ENCODE assay signal across 16 mouse cellular contexts in the genomic region with DNA sequence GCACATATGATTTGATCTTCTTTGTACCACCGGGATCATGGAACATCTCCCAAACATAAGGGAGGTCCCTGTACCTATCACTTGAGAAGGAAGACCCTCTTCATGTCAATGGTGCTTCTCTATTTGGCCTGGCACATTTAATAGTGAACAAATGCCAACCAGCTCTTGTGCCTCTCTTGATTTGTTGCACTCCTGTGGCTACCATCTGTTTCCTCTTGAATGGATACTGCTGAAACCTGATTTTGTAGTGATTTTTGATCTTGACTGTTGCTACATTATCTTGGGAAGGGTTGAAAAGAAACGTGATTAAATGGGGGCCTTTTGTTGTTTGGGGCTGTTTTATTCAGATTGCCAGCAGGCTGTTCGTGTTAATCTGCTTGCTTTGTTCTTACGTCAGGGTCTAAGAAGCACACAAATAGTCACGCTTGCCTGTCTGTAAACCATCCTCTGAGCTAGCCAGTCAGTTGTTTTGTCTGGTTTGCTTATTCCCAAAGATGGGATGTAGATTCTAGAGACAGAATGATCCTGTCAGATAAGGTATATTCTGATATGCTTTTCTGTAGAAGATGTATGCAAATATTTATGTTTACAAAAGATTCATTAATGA. TPM values are rescaled to one million over a fixed set of nuclear protein-coding genes. Genes with fewer than 3 reads are reported as not detected.
DNase-seq lines count a peak whose midpoint lies in the region; ATAC-seq and TF ChIP-seq lines count a peak whose summit lies in the region.
"Had no signal": no experiment of that assay in that cellular context is flagged by ENCODE, and none has a peak within 500 bp of the region (broad histone marks: within the 10 kb centered on the region; RNA-seq: fewer than 3 reads in every experiment).

No protein-coding gene starts in this region.

- no peak overlapping the region for H3K9ac ChIP-seq in midbrain, embryonic 14.5 days (replicated peaks; ENCODE audit: low read length)
- H3K9ac ChIP-seq: heart, embryonic 13.5 days; hindbrain, embryonic 15.5 days; liver, embryonic 13.5 days had no signal

- DNase-seq in layer of hippocampus, adult 2 months (ENCODE audit: low spot score in 2 of 2): no peak
- no peak for DNase-seq in layer of hippocampus, adult 8-10 months (ENCODE audit: low spot score in 2 of 2)
- DNase-seq in cerebellum, adult 11-12 months: peak; percentile 52
- peak; percentile 69 for DNase-seq in cerebellum, adult 9-11 months
- DNase-seq in midbrain, embryonic 14.5 days: peak; percentile 13
- DNase-seq in frontal cortex, postnatal 10 days (ENCODE audit: low spot score in 2 of 2): no peak
- DNase-seq in ovary, postnatal 14 days (ENCODE audit: low spot score): no peak
- DNase-seq: adrenal gland, adult 8-10 months; embryo, embryonic 11 days; kidney, adult 18-20 months; kidney, postnatal 14 days; liver, embryonic 13.5 days had no signal

- H3K27ac ChIP-seq in layer of hippocampus, adult 2 months: peak overlapping the region; percentile 40
- peak overlapping the region; percentile 32; the same call in 1 of the 2 replicates for H3K27ac ChIP-seq in midbrain, embryonic 14.5 days (replicated peaks; ENCODE audit: low read depth, low read length)
- H3K27ac ChIP-seq: heart, embryonic 13.5 days; hindbrain, embryonic 15.5 days; liver, embryonic 13.5 days had no signal

- peaks cover 10% of the 10 kb centered on the region; the same call in 1 of the 2 replicates for H3K36me3 ChIP-seq in midbrain, embryonic 14.5 days (ENCODE audit: control insufficient read depth, insufficient read depth, low read length)

- H3K9me3 ChIP-seq in midbrain, embryonic 14.5 days (ENCODE audit: control insufficient read depth, low read length): no peaks in the 10 kb centered on the region
- H3K9me3 ChIP-seq: G1E; heart, embryonic 13.5 days; hindbrain, embryonic 15.5 days; liver, embryonic 13.5 days had no signal

- H3K27me3 ChIP-seq in midbrain, embryonic 14.5 days (ENCODE audit: control insufficient read depth, insufficient read depth, low read length): no peaks in the 10 kb centered on the region
- H3K27me3 ChIP-seq: heart, embryonic 13.5 days; hindbrain, embryonic 15.5 days; liver, embryonic 13.5 days had no signal

- peaks cover 12% of the 10 kb centered on the region; the same call in 1 of the 2 replicates for H3K4me1 ChIP-seq in midbrain, embryonic 14.5 days (ENCODE audit: control insufficient read depth, insufficient read depth, low read length)

- TF ChIP-seq CTCF in layer of hippocampus, adult 2 months (conservative IDR thresholded peaks at IDR 0.05): no peak

- H3K4me2 ChIP-seq in midbrain, embryonic 14.5 days (ENCODE audit: low read length): no peak overlapping the region
- H3K4me2 ChIP-seq: heart, embryonic 13.5 days; hindbrain, embryonic 15.5 days; liver, embryonic 13.5 days had no signal

- 18% methylated on average over 5 of the region's 5 CpGs for WGBS in midbrain, embryonic 14.5 days

- peak; percentile 53 for ATAC-seq in midbrain, embryonic 14.5 days (ENCODE audit: low FRiP score, low TSS enrichment)

- H3K4me3 ChIP-seq in layer of hippocampus, adult 2 months: no peak overlapping the region
- no peak overlapping the region for H3K4me3 ChIP-seq in midbrain, embryonic 14.5 days (replicated peaks; ENCODE audit: low read depth, low read length)
- H3K4me3 ChIP-seq: heart, embryonic 13.5 days; hindbrain, embryonic 15.5 days; liver, embryonic 13.5 days; myocyte had no signal

RNA-seq across cellular contexts. Expression of gene Golgb1, which starts 7.9 kb away (rescaled TPM):
- 10 to 100 TPM; 67.6 to 75.6 TPM for total RNA-seq in layer of hippocampus, adult 2 months (2021)
- 10 to 100 TPM; 70.1 to 80.3 (median 74.5) TPM for total RNA-seq in layer of hippocampus, adult 8-10 months (2022)
- polyA plus RNA-seq in midbrain, embryonic 14.5 days (2014; fragmentation: Nextera tagmentation; extraction: Ambion mirVana): 88.6 and 92.5 TPM in 2 replicates

RNA-seq across cellular contexts. Expression of gene Eaf2, which starts 8.0 kb away (rescaled TPM):
- total RNA-seq in layer of hippocampus, adult 2 months (2021): 1 to 10 TPM; 1.7 to 3.4 TPM
- 1 to 10 TPM; 1.8 to 3.0 (median 2.2) TPM for total RNA-seq in layer of hippocampus, adult 8-10 months (2022)
- 0.38 and 0.45 TPM in 2 replicates for polyA plus RNA-seq in midbrain, embryonic 14.5 days (2014; fragmentation: Nextera tagmentation; extraction: Ambion mirVana)

RNA-seq across cellular contexts. Expression of gene Hcls1, which starts 51.9 kb away (rescaled TPM):
- total RNA-seq in layer of hippocampus, adult 2 months (2021): 1 to 10 TPM; 3.6 to 4.4 TPM
- 10 to 100 TPM in 2 of 4 experiments, 1 to 10 TPM in 2; 3.7 to 22.8 (median 12.1) TPM for total RNA-seq in layer of hippocampus, adult 8-10 months (2022)
- polyA plus RNA-seq in midbrain, embryonic 14.5 days (2014; fragmentation: Nextera tagmentation; extraction: Ambion mirVana): 0.84 and 1.3 TPM in 2 replicates

RNA-seq across cellular contexts. Expression of gene Iqcb1, which starts 54.7 kb away (rescaled TPM):
- total RNA-seq in layer of hippocampus, adult 2 months (2021): 10 to 100 TPM; 41.1 to 46.2 TPM
- total RNA-seq in layer of hippocampus, adult 8-10 months (2022): 10 to 100 TPM; 50.2 to 55.2 (median 53.1) TPM
- polyA plus RNA-seq in midbrain, embryonic 14.5 days (2014; fragmentation: Nextera tagmentation; extraction: Ambion mirVana): 61.6 and 65.5 TPM in 2 replicates

Comparison
In these comparisons a context has a peak if more than half of its experiments do, and no peak if none do; other contexts are left out.
1. DNase-seq: peak in cerebellum, adult 11-12 months (single experiment), cerebellum, adult 9-11 months (single experiment) and midbrain, embryonic 14.5 days (single experiment); none in layer of hippocampus, adult 2 months (0 of 2), layer of hippocampus, adult 8-10 months (0 of 2), frontal cortex, postnatal 10 days (0 of 2) and ovary, postnatal 14 days (single experiment).